Mouse (Mus musculus): ENCODE results near the gene Lsm2. TPM values are rescaled to one million over a fixed set of nuclear protein-coding genes. Genes with fewer than 3 reads are reported as not detected.

Lsm2 gene
- polyA plus RNA-seq, 1 experiment from 2014 or later: 150 TPM

GRCm38 (mm10) chr17:35009586-35009985 lies 27.9 kb downstream of the Lsm2 start:
- Histone ChIP-seq H3K9ac (0 out of 2 replicates have a peak overlapping the region, but pooled peaks have one; percentile 8), H3K36me3 (peaks cover 97% of the 10 kb centered on the region), H3K27me3 (replicated peaks) (no peaks in the 10 kb centered on the region), H3K4me1 (no peaks in the 10 kb centered on the region), H3K4me2 (replicated peaks) (no peak overlapping the region), H3K9me3 (no peaks in the 10 kb centered on the region), H3K4me3 (no peak overlapping the region), H3K27ac (no peak overlapping the region)
- WGBS: 88% methylated on average over 7 of the region's 7 CpGs
- no peak for ATAC-seq (ENCODE audit: low FRiP score, low read depth)

- 0 out of 2 replicates have a peak, but pooled peaks cover 3% of the 10 kb centered on the region for H3K4me1 ChIP-seq
- H3K36me3 ChIP-seq: peaks cover 99% of the 10 kb centered on the region
- no peak overlapping the region for H3K27ac ChIP-seq
- no peaks in the 10 kb centered on the region for H3K27me3 ChIP-seq (replicated peaks)
- no peak overlapping the region for H3K9ac ChIP-seq
- WGBS: 93% methylated on average over 8 of the region's 8 CpGs
- H3K4me3 ChIP-seq: no peak overlapping the region
- H3K4me2 ChIP-seq (replicated peaks): no peak overlapping the region
- no peak for ATAC-seq (ENCODE audit: low FRiP score, low read depth)
- no peaks in the 10 kb centered on the region for H3K9me3 ChIP-seq
Measured at GRCm38 (mm10) chr17:35011440-35011839, 29.8 kb downstream of the Lsm2 start.

GRCm38 (mm10) chr17:35012430-35012829 lies 30.8 kb downstream of the Lsm2 start:
- no peak for ATAC-seq (ENCODE audit: low FRiP score, low read depth)
- WGBS: 83% methylated on average over 13 of the region's 13 CpGs
- Histone ChIP-seq H3K27ac (no peak overlapping the region), H3K4me3 (no peak overlapping the region), H3K4me2 (replicated peaks) (no peak overlapping the region), H3K4me1 (0 out of 2 replicates have a peak, but pooled peaks cover 4% of the 10 kb centered on the region), H3K36me3 (peaks cover 98% of the 10 kb centered on the region), H3K9me3 (no peaks in the 10 kb centered on the region), H3K27me3 (replicated peaks) (no peaks in the 10 kb centered on the region), H3K9ac (no peak overlapping the region; the same call in 1 of the 2 replicates)

- Histone ChIP-seq H3K4me2 (replicated peaks) (no peak overlapping the region), H3K9ac (no peak overlapping the region), H3K27me3 (replicated peaks) (no peaks in the 10 kb centered on the region), H3K4me1 (0 out of 2 replicates have a peak, but pooled peaks cover 4% of the 10 kb centered on the region), H3K4me3 (no peak overlapping the region), H3K9me3 (no peaks in the 10 kb centered on the region), H3K27ac (no peak overlapping the region), H3K36me3 (peaks cover 93% of the 10 kb centered on the region)
- no peak for ATAC-seq (ENCODE audit: low FRiP score, low read depth)
- WGBS: 85% methylated on average over 6 of the region's 6 CpGs
Measured at GRCm38 (mm10) chr17:35013221-35013620, 31.6 kb downstream of the Lsm2 start.

GRCm38 (mm10) chr17:35015296-35015695 lies 33.6 kb downstream of the Lsm2 start:
- Histone ChIP-seq H3K27ac (no peak overlapping the region), H3K4me1 (0 out of 2 replicates have a peak, but pooled peaks cover 4% of the 10 kb centered on the region), H3K27me3 (replicated peaks) (no peaks in the 10 kb centered on the region), H3K9me3 (no peaks in the 10 kb centered on the region), H3K9ac (0 out of 2 replicates have a peak overlapping the region, but pooled peaks have one; percentile 35), H3K36me3 (peaks cover 73% of the 10 kb centered on the region), H3K4me3 (no peak overlapping the region), H3K4me2 (replicated peaks) (no peak overlapping the region)
- 94% methylated on average over 16 of the region's 16 CpGs for WGBS
- no peak for ATAC-seq (ENCODE audit: low FRiP score, low read depth)

- peak; percentile 62 for ATAC-seq (ENCODE audit: low FRiP score, low read depth)
- H3K4me3 ChIP-seq: no peak within 1 kb of the TSS
- WGBS: 75% methylated on average over 12 of the region's 12 CpGs
- no peaks in the 10 kb centered on the region for H3K9me3 ChIP-seq
- no peaks in the 10 kb centered on the region for H3K27me3 ChIP-seq (replicated peaks)
- H3K36me3 ChIP-seq: peaks cover 62% of the 10 kb centered on the region
- H3K27ac ChIP-seq: no peak within 1 kb of the TSS
- H3K9ac ChIP-seq: 0 out of 2 replicates have a peak within 1 kb of the TSS, but pooled peaks have one; percentile 35
- H3K4me2 ChIP-seq (replicated peaks): no peak within 1 kb of the TSS
- peaks cover 6% of the 10 kb centered on the region for H3K4me1 ChIP-seq
Measured at GRCm38 (mm10) chr17:35016376-35016775, 34.7 kb downstream of the Lsm2 start, which contains the start of gene Vwa7. TSS of gene Vwa7 (plus strand) at chr17:35016579.

GRCm38 (mm10) chr17:35016791-35017705 lies 35.4 kb downstream of the Lsm2 start:
- no peak overlapping the region for H3K4me2 ChIP-seq (replicated peaks)
- no peaks in the 10 kb centered on the region for H3K27me3 ChIP-seq (replicated peaks)
- no peak for ATAC-seq (ENCODE audit: low FRiP score, low read depth)
- H3K27ac ChIP-seq: no peak overlapping the region
- WGBS: 84% methylated on average over 10 of the region's 10 CpGs
- no peak overlapping the region for H3K9ac ChIP-seq
- H3K36me3 ChIP-seq: peaks cover 56% of the 10 kb centered on the region
- H3K9me3 ChIP-seq: no peaks in the 10 kb centered on the region
- H3K4me1 ChIP-seq: peaks cover 8% of the 10 kb centered on the region
- no peak overlapping the region for H3K4me3 ChIP-seq

- Histone ChIP-seq H3K27ac (no peak overlapping the region), H3K4me3 (no peak overlapping the region), H3K4me2 (replicated peaks) (no peak overlapping the region), H3K9ac (no peak overlapping the region), H3K4me1 (peaks cover 8% of the 10 kb centered on the region), H3K9me3 (no peaks in the 10 kb centered on the region), H3K36me3 (peaks cover 50% of the 10 kb centered on the region), H3K27me3 (replicated peaks) (no peaks in the 10 kb centered on the region)
- 70% methylated on average over 14 of the region's 14 CpGs for WGBS
- ATAC-seq (ENCODE audit: low FRiP score, low read depth): no peak
Measured at GRCm38 (mm10) chr17:35017706-35018030, 36.0 kb downstream of the Lsm2 start.

- H3K9me3 ChIP-seq: no peaks in the 10 kb centered on the region
- peaks cover 8% of the 10 kb centered on the region for H3K4me1 ChIP-seq
- H3K36me3 ChIP-seq: peaks cover 45% of the 10 kb centered on the region
- WGBS: 84% methylated on average over 3 of the region's 3 CpGs
- H3K9ac ChIP-seq: no peak overlapping the region
- H3K4me3 ChIP-seq: no peak overlapping the region
- H3K27ac ChIP-seq: no peak overlapping the region
- no peak overlapping the region for H3K4me2 ChIP-seq (replicated peaks)
- no peaks in the 10 kb centered on the region for H3K27me3 ChIP-seq (replicated peaks)
- no peak for ATAC-seq (ENCODE audit: low FRiP score, low read depth)
Measured at GRCm38 (mm10) chr17:35018171-35018570, 36.5 kb downstream of the Lsm2 start.

GRCm38 (mm10) chr17:35019894-35020293 lies 38.2 kb downstream of the Lsm2 start:
- H3K27ac ChIP-seq: no peak overlapping the region
- peaks cover 27% of the 10 kb centered on the region for H3K36me3 ChIP-seq
- 78% methylated on average over 11 of the region's 11 CpGs for WGBS
- peaks cover 8% of the 10 kb centered on the region for H3K4me1 ChIP-seq
- H3K9ac ChIP-seq: no peak overlapping the region
- H3K4me3 ChIP-seq: no peak overlapping the region
- ATAC-seq (ENCODE audit: low FRiP score, low read depth): no peak
- no peak overlapping the region for H3K4me2 ChIP-seq (replicated peaks)
- no peaks in the 10 kb centered on the region for H3K27me3 ChIP-seq (replicated peaks)
- H3K9me3 ChIP-seq: no peaks in the 10 kb centered on the region

GRCm38 (mm10) chr17:35020551-35020950 lies 38.9 kb downstream of the Lsm2 start:
- WGBS: 89% methylated on average over 8 of the region's 8 CpGs
- no peak overlapping the region for H3K4me2 ChIP-seq (replicated peaks)
- peaks cover 8% of the 10 kb centered on the region for H3K4me1 ChIP-seq
- H3K36me3 ChIP-seq: peaks cover 21% of the 10 kb centered on the region
- no peak for ATAC-seq (ENCODE audit: low FRiP score, low read depth)
- H3K9me3 ChIP-seq: no peaks in the 10 kb centered on the region
- H3K27ac ChIP-seq: no peak overlapping the region
- no peaks in the 10 kb centered on the region for H3K27me3 ChIP-seq (replicated peaks)
- H3K9ac ChIP-seq: no peak overlapping the region
- no peak overlapping the region for H3K4me3 ChIP-seq

GRCm38 (mm10) chr17:35021163-35021808 lies 39.6 kb downstream of the Lsm2 start:
- Histone ChIP-seq H3K27me3 (replicated peaks) (no peaks in the 10 kb centered on the region), H3K36me3 (peaks cover 13% of the 10 kb centered on the region), H3K4me2 (replicated peaks) (peak overlapping the region; percentile 32), H3K27ac (no peak overlapping the region), H3K4me1 (peaks cover 10% of the 10 kb centered on the region), H3K9me3 (no peaks in the 10 kb centered on the region), H3K9ac (0 out of 2 replicates have a peak overlapping the region, but pooled peaks have one; percentile 8), H3K4me3 (no peak overlapping the region)
- WGBS: 12% methylated on average over 17 of the region's 17 CpGs
- ATAC-seq (ENCODE audit: low FRiP score, low read depth): no peak
